Mouse (Mus musculus) G1E (cell line): ENCODE results near the gene Sycp2l. TPM values are rescaled to one million over a fixed set of nuclear protein-coding genes. Genes with fewer than 3 reads are reported as not detected.

ENCODE experiments used
- ATAC-seq: 2 replicates; pipeline ENCODE4 v1.8.0; 2016; ENCODE audit warnings: mild to moderate bottlenecking; ENCODE audit not compliant: insufficient number of reproducible peaks, poor library complexity, low FRiP score, severe bottlenecking; ENCODE audit errors: extremely low read depth
- DNase-seq: peaks from one replicate; pipeline ENCODE4 v3.0.0; 2012; ENCODE audit warnings: low spot score
- H3K27me3 ChIP-seq: 2 replicates; pipeline ENCODE4 v1.6.1; 2012; ENCODE audit warnings: mild to moderate bottlenecking, low read length, inconsistent platforms; ENCODE audit not compliant: insufficient read depth
- H3K36me3 ChIP-seq: replicated peaks from 2 replicates; pipeline ENCODE3; 2012; ENCODE audit warnings: mild to moderate bottlenecking, inconsistent platforms
- H3K4me1 ChIP-seq: 2 replicates; pipeline ENCODE4 v1.6.1; 2012; ENCODE audit warnings: low read depth, low read length, inconsistent platforms, mixed read lengths; ENCODE audit not compliant: insufficient read depth
- H3K4me3 ChIP-seq: 2 replicates; pipeline ENCODE4 v1.5.1; 2012; ENCODE audit warnings: low read depth, mild to moderate bottlenecking, inconsistent platforms, low read length, moderate library complexity, mixed read lengths
- H3K9me3 ChIP-seq: replicated peaks from 2 replicates; pipeline ENCODE4 v1.6.1; 2012; ENCODE audit warnings: inconsistent platforms
- CTCF ChIP-seq: IDR thresholded peaks from 2 replicates; pipeline ENCODE4 v1.5.1; 2012; ENCODE audit warnings: low read depth, low read length, inconsistent platforms, mixed read lengths
- GATA1 ChIP-seq: IDR thresholded peaks from 2 replicates; pipeline ENCODE4 v1.6.1; 2012; ENCODE audit warnings: borderline replicate concordance, low read length, inconsistent platforms, mixed read lengths
- GATA2 ChIP-seq: IDR thresholded peaks from 2 replicates; pipeline ENCODE4 v1.6.1; 2012; ENCODE audit warnings: low read depth, low read length, inconsistent platforms, borderline replicate concordance
- POLR2AphosphoS5 ChIP-seq: IDR thresholded peaks from 2 replicates; pipeline ENCODE4 v1.6.1; 2012; ENCODE audit warnings: low read depth, low read length, inconsistent platforms; ENCODE audit not compliant: insufficient replicate concordance
- TAL1 ChIP-seq: conservative IDR thresholded peaks from 2 replicates; pipeline ENCODE4 v1.6.1; 2012; ENCODE audit warnings: low read depth, low read length, inconsistent platforms, mixed read lengths
- polyA plus RNA-seq: library from polyadenylated mRNA; stranded (reverse); fragments of >175 nt; gene quantifications from 2 replicates; pipeline ENCODE4 v1.2.3, GENCODE M21; 2012
- total RNA-seq, 2 experiments: library from RNA; stranded (forward) in 1 of 2; stranded (reverse) in 1 of 2; fragments of 200-1000 nt in 1 of 2; fragments of >200 nt in 1 of 2; fragmentation: Nextera tagmentation in 1 of 2; gene quantifications; 2 replicates each; pipeline ENCODE4 v1.2.3; 2014 to 2017

Sycp2l gene
- total and polyA plus RNA-seq, 3 experiments = not detected

GRCm38 (mm10) chr13:41094160-41094559 lies 19.9 kb upstream of the Sycp2l start:
- TF ChIP-seq CTCF (no peak), POLR2AphosphoS5 (no peak), GATA1 (no peak), TAL1 (no peak), GATA2 (no peak)
- ATAC-seq = no peak
- no peak for DNase-seq
- Histone ChIP-seq H3K27me3 (peaks cover 11% of the 10 kb centered on the region), H3K9me3 (no peaks in the 10 kb centered on the region), H3K4me3 (no peak overlapping the region), H3K4me1 (no peaks in the 10 kb centered on the region), H3K36me3 (no peaks in the 10 kb centered on the region)

- Histone ChIP-seq H3K4me3 (no peak overlapping the region), H3K9me3 (no peaks in the 10 kb centered on the region), H3K36me3 (no peaks in the 10 kb centered on the region), H3K4me1 (no peaks in the 10 kb centered on the region), H3K27me3 (peaks cover 4% of the 10 kb centered on the region; the same call in 1 of the 2 replicates)
- ATAC-seq = no peak
- no peak for DNase-seq
- TF ChIP-seq POLR2AphosphoS5 (no peak), GATA2 (no peak)
These were observed 16.6 kb upstream of the Sycp2l start for GRCm38 (mm10) chr13:41097324-41098058.

- Histone ChIP-seq H3K4me3 (no peak overlapping the region), H3K4me1 (no peaks in the 10 kb centered on the region), H3K27me3 (peaks cover 7% of the 10 kb centered on the region), H3K36me3 (no peaks in the 10 kb centered on the region), H3K9me3 (no peaks in the 10 kb centered on the region)
- TF ChIP-seq GATA1 = no peak
- TF ChIP-seq TAL1 = no peak
- no peak for TF ChIP-seq GATA2
- no peak for TF ChIP-seq POLR2AphosphoS5
- TF ChIP-seq CTCF = no peak
- DNase-seq (no peak), ATAC-seq (no peak)
These were observed 15.8 kb upstream of the Sycp2l start for GRCm38 (mm10) chr13:41098325-41098724.

- DNase-seq = no peak
- H3K27me3 ChIP-seq = peaks cover 7% of the 10 kb centered on the region
- no peaks in the 10 kb centered on the region for H3K36me3 ChIP-seq
- H3K9me3 ChIP-seq = no peaks in the 10 kb centered on the region
- TF ChIP-seq CTCF (no peak), POLR2AphosphoS5 (no peak), TAL1 (no peak), GATA1 (no peak), GATA2 (no peak)
- no peak overlapping the region for H3K4me3 ChIP-seq
- no peak for ATAC-seq
- no peaks in the 10 kb centered on the region for H3K4me1 ChIP-seq
These were observed 14.1 kb upstream of the Sycp2l start for GRCm38 (mm10) chr13:41100031-41100430.

GRCm38 (mm10) chr13:41103841-41104525 lies 10.1 kb upstream of the Sycp2l start:
- Histone ChIP-seq H3K4me3 (no peak overlapping the region), H3K36me3 (no peaks in the 10 kb centered on the region), H3K4me1 (no peaks in the 10 kb centered on the region), H3K9me3 (no peaks in the 10 kb centered on the region), H3K27me3 (peaks cover 6% of the 10 kb centered on the region; the same call in 1 of the 2 replicates)
- ATAC-seq = no peak
- DNase-seq = no peak
- TF ChIP-seq POLR2AphosphoS5 (no peak), GATA2 (no peak), TAL1 (no peak), CTCF (no peak), GATA1 (no peak)

- Histone ChIP-seq H3K4me1 (no peaks in the 10 kb centered on the region), H3K27me3 (peaks cover 6% of the 10 kb centered on the region; the same call in 1 of the 2 replicates), H3K36me3 (no peaks in the 10 kb centered on the region), H3K9me3 (no peaks in the 10 kb centered on the region), H3K4me3 (no peak overlapping the region)
- TF ChIP-seq CTCF (no peak), TAL1 (no peak), GATA2 (no peak), POLR2AphosphoS5 (no peak), GATA1 (no peak)
- ATAC-seq (no peak), DNase-seq (no peak)
These were observed 8.6 kb upstream of the Sycp2l start for GRCm38 (mm10) chr13:41105541-41105940.
